Mouse (Mus musculus) myocyte (in vitro differentiated cells): ENCODE results near the gene Fxyd6. TPM values are rescaled to one million over a fixed set of nuclear protein-coding genes. Genes with fewer than 3 reads are reported as not detected.

Source experiments
- H3K27me3 ChIP-seq: one replicate; pipeline ENCODE4 v1.6.1; 2011; ENCODE audit not compliant: control insufficient read depth, insufficient read depth, insufficient read length
- H3K36me3 ChIP-seq: one replicate; pipeline ENCODE4 v1.6.1; 2011; ENCODE audit not compliant: control insufficient read depth, insufficient read depth
- H3K4me2 ChIP-seq: one replicate; pipeline ENCODE4 v1.6.1; 2011; ENCODE audit warnings: low read depth, control low read depth
- H3K4me3 ChIP-seq: one replicate; pipeline ENCODE4 v1.5.1; 2011; ENCODE audit warnings: mild to moderate bottlenecking, control low read depth, moderate library complexity
- H3K79me2 ChIP-seq: one replicate; pipeline ENCODE4 v1.6.1; 2011; ENCODE audit not compliant: control insufficient read depth, insufficient read depth
- H3ac ChIP-seq: one replicate; pipeline ENCODE4 v1.6.1; 2011; ENCODE audit not compliant: control insufficient read depth, insufficient read length
- CEBPB ChIP-seq: IDR thresholded peaks from 2 replicates; pipeline ENCODE4 v1.6.1; 2011; ENCODE audit warnings: mild to moderate bottlenecking, moderate library complexity; ENCODE audit not compliant: poor library complexity, insufficient read depth, severe bottlenecking
- E2F4 ChIP-seq: IDR thresholded peaks from one replicate; pipeline ENCODE4 v1.6.1; 2011; ENCODE audit warnings: mild to moderate bottlenecking, control low read depth, moderate library complexity; ENCODE audit not compliant: insufficient read depth
- MAX ChIP-seq: IDR thresholded peaks from one replicate; pipeline ENCODE4 v1.6.1; 2011; ENCODE audit warnings: low read depth, mild to moderate bottlenecking, control low read depth
- MYOD1 ChIP-seq, 3 experiments: IDR thresholded peaks; one replicate each; pipeline ENCODE4 v1.6.1; 2011; ENCODE audit warnings: control low read depth in 2 of 3, low read depth in 2 of 3, mild to moderate bottlenecking in 2 of 3, moderate library complexity in 1 of 3; ENCODE audit not compliant: insufficient read length in 2 of 3, control insufficient read depth in 1 of 3
- MYOG ChIP-seq, 3 experiments: IDR thresholded peaks; one replicate each; pipeline ENCODE4 v1.6.1; 2011; ENCODE audit warnings: control low read depth in 2 of 3, low read depth in 2 of 3, mild to moderate bottlenecking in 2 of 3; ENCODE audit not compliant: insufficient read length in 2 of 3, control insufficient read depth in 1 of 3, insufficient read depth in 1 of 3
- POLR2A ChIP-seq: IDR thresholded peaks from one replicate; pipeline ENCODE4 v1.6.1; 2011; ENCODE audit warnings: low read depth, mild to moderate bottlenecking, control low read depth, moderate library complexity; ENCODE audit not compliant: insufficient read length
- POLR2AphosphoS2 ChIP-seq: IDR thresholded peaks from one replicate; pipeline ENCODE4 v1.6.1; 2011; ENCODE audit warnings: low read depth, control low read depth; ENCODE audit not compliant: insufficient read length
- REST ChIP-seq: IDR thresholded peaks from one replicate; pipeline ENCODE4 v1.6.1; 2011; ENCODE audit warnings: mild to moderate bottlenecking, control low read depth, moderate library complexity; ENCODE audit not compliant: insufficient read depth, insufficient read length
- SRF ChIP-seq: IDR thresholded peaks from one replicate; pipeline ENCODE4 v1.6.1; 2011; ENCODE audit warnings: low read depth; ENCODE audit not compliant: control insufficient read depth, insufficient read length
- TCF12 ChIP-seq: IDR thresholded peaks from one replicate; pipeline ENCODE4 v1.6.1; 2011; ENCODE audit warnings: mild to moderate bottlenecking, control low read depth; ENCODE audit not compliant: poor library complexity, insufficient read depth, severe bottlenecking
- TCF3 ChIP-seq: IDR thresholded peaks from one replicate; pipeline ENCODE4 v1.6.1; 2011; ENCODE audit warnings: low read depth, control low read depth; ENCODE audit not compliant: insufficient read length
- USF1 ChIP-seq: IDR thresholded peaks from one replicate; pipeline ENCODE4 v1.6.1; 2011; ENCODE audit warnings: low read depth, mild to moderate bottlenecking, control low read depth, moderate library complexity
- polyA plus RNA-seq: library from polyadenylated mRNA; unstranded; fragments of >200 nt; fragmentation: generic; extraction: Trizol; gene quantifications from one replicate; pipeline ENCODE4 v1.2.1, GENCODE M21; 2012; ENCODE audit warnings: missing spikeins

Gene Fxyd6
- polyA plus RNA-seq, 1 experiment: 0.73 TPM

- Histone ChIP-seq H3K4me3 (no peak overlapping the region), H3K36me3 (no peaks in the 10 kb centered on the region), H3K4me2 (no peak overlapping the region), H3ac (no peak overlapping the region), H3K27me3 (peaks cover 11% of the 10 kb centered on the region), H3K79me2 (no peaks in the 10 kb centered on the region)
- TF ChIP-seq MYOG (IDR thresholded peaks at IDR 0.05; ENCODE audit: control insufficient read depth in 1 of 3, insufficient read depth in 1 of 3, insufficient read length in 2 of 3, low read depth in 2 of 3) (no peak), REST (no peak), SRF (no peak)
Measured at GRCm38 (mm10) chr9:45380411-45381251, 10.6 kb downstream of the Fxyd6 start.

- Histone ChIP-seq H3K27me3 (peaks cover 11% of the 10 kb centered on the region), H3K4me2 (no peak overlapping the region), H3K79me2 (no peaks in the 10 kb centered on the region), H3K4me3 (no peak overlapping the region), H3K36me3 (no peaks in the 10 kb centered on the region), H3ac (no peak overlapping the region)
- TF ChIP-seq POLR2A (no peak), TCF12 (no peak), E2F4 (no peak), POLR2AphosphoS2 (no peak), CEBPB (no peak)
Measured at GRCm38 (mm10) chr9:45382336-45382735, 12.4 kb downstream of the Fxyd6 start.

- no peaks in the 10 kb centered on the region for H3K36me3 ChIP-seq
- peaks cover 11% of the 10 kb centered on the region for H3K27me3 ChIP-seq
- TF ChIP-seq MAX: no peak
- no peak for TF ChIP-seq CEBPB
- no peak for TF ChIP-seq USF1
- TF ChIP-seq REST: no peak
- TF ChIP-seq POLR2AphosphoS2: no peak
- TF ChIP-seq MYOG (IDR thresholded peaks at IDR 0.05; ENCODE audit: control insufficient read depth in 1 of 3, insufficient read depth in 1 of 3, insufficient read length in 2 of 3, low read depth in 2 of 3): no peak
- no peak for TF ChIP-seq SRF
- TF ChIP-seq MYOD1 (IDR thresholded peaks at IDR 0.05; ENCODE audit: control insufficient read depth in 1 of 3, insufficient read length in 2 of 3, low read depth in 2 of 3): no peak
- TF ChIP-seq TCF12: no peak
- TF ChIP-seq TCF3: no peak
- TF ChIP-seq E2F4: no peak
- TF ChIP-seq POLR2A: no peak
- no peaks in the 10 kb centered on the region for H3K79me2 ChIP-seq
- no peak overlapping the region for H3ac ChIP-seq
- H3K4me2 ChIP-seq: no peak overlapping the region
- H3K4me3 ChIP-seq: no peak overlapping the region
Measured at GRCm38 (mm10) chr9:45382834-45383233, 12.8 kb downstream of the Fxyd6 start.

GRCm38 (mm10) chr9:45383883-45384282 is 13.9 kb downstream of the Fxyd6 start:
- peaks cover 5% of the 10 kb centered on the region for H3K27me3 ChIP-seq
- no peaks in the 10 kb centered on the region for H3K36me3 ChIP-seq
- H3K4me2 ChIP-seq: no peak overlapping the region
- no peak overlapping the region for H3K4me3 ChIP-seq
- no peaks in the 10 kb centered on the region for H3K79me2 ChIP-seq
- H3ac ChIP-seq: no peak overlapping the region
- TF ChIP-seq MAX (no peak), TCF3 (no peak), CEBPB (no peak), USF1 (no peak), REST (no peak)

GRCm38 (mm10) chr9:45386698-45387097 is 16.7 kb downstream of the Fxyd6 start:
- no peaks in the 10 kb centered on the region for H3K79me2 ChIP-seq

More at GRCm38 (mm10) chr9:45386698-45387097, 16.7 kb downstream of the Fxyd6 start:
- TF ChIP-seq MYOD1 (IDR thresholded peaks at IDR 0.05; ENCODE audit: control insufficient read depth in 1 of 3, insufficient read length in 2 of 3, low read depth in 2 of 3) (no peak), TCF3 (no peak), E2F4 (no peak), SRF (no peak), TCF12 (no peak), CEBPB (no peak), POLR2A (no peak), POLR2AphosphoS2 (no peak), MAX (no peak), USF1 (no peak), REST (no peak), MYOG (IDR thresholded peaks at IDR 0.05; ENCODE audit: control insufficient read depth in 1 of 3, insufficient read depth in 1 of 3, insufficient read length in 2 of 3, low read depth in 2 of 3) (no peak)
- no peak overlapping the region for H3ac ChIP-seq
- H3K4me3 ChIP-seq: no peak overlapping the region
- peaks cover 5% of the 10 kb centered on the region for H3K27me3 ChIP-seq
- H3K4me2 ChIP-seq: no peak overlapping the region
- no peaks in the 10 kb centered on the region for H3K36me3 ChIP-seq
